Mouse (Mus musculus): ENCODE results near the gene Mst1r. TPM values are rescaled to one million over a fixed set of nuclear protein-coding genes. Genes with fewer than 3 reads are reported as not detected.

Gene Mst1r
- 2.9 and 3.4 TPM in 2 replicates for polyA plus RNA-seq (2015; fragmentation: Nextera tagmentation; extraction: Ambion mirVana)

- Histone ChIP-seq H3K36me3 (peaks cover 15% of the 10 kb centered on the region), H3K4me2 (peak within 1 kb of the TSS; percentile 58), H3K27me3 (peaks cover 13% of the 10 kb centered on the region), H3K27ac (replicated peaks) (peak within 1 kb of the TSS; percentile 28; the same call in 1 of the 2 replicates), H3K4me1 (replicated peaks) (peaks cover 35% of the 10 kb centered on the region), H3K9me3 (no peaks in the 10 kb centered on the region), H3K4me3 (peak within 1 kb of the TSS; percentile 32), H3K9ac (peak within 1 kb of the TSS; percentile 60)
- 21% methylated on average over 19 of the region's 19 CpGs for WGBS
- ATAC-seq (ENCODE audit: low read depth) = peak; percentile 60; the same call in 1 of the 2 replicates
These were observed at the start of gene Mst1r for GRCm38 (mm10) chr9:107906252-107906966. TSS of gene Mst1r (plus strand) at chr9:107906873.

- Histone ChIP-seq H3K4me1 (replicated peaks) (no peaks in the 10 kb centered on the region), H3K36me3 (peaks cover 28% of the 10 kb centered on the region), H3K9me3 (no peaks in the 10 kb centered on the region), H3K4me3 (no peak overlapping the region), H3K27me3 (no peaks in the 10 kb centered on the region), H3K4me2 (no peak overlapping the region), H3K9ac (no peak overlapping the region), H3K27ac (replicated peaks) (no peak overlapping the region)
- no peak for ATAC-seq (ENCODE audit: low read depth)
- 93% methylated on average over 3 of the region's 3 CpGs for WGBS
These were observed 48.3 kb upstream of the Mst1r start for GRCm38 (mm10) chr9:107858343-107858742.

GRCm38 (mm10) chr9:107864493-107864892, 42.2 kb upstream of the Mst1r start:
- Histone ChIP-seq H3K36me3 (peaks cover 24% of the 10 kb centered on the region), H3K27me3 (no peaks in the 10 kb centered on the region), H3K4me1 (replicated peaks) (peaks cover 3% of the 10 kb centered on the region), H3K9ac (no peak overlapping the region), H3K27ac (replicated peaks) (no peak overlapping the region), H3K4me2 (no peak overlapping the region), H3K9me3 (no peaks in the 10 kb centered on the region), H3K4me3 (no peak overlapping the region)
- 80% methylated on average over 1 of the region's 1 CpGs for WGBS
- ATAC-seq (ENCODE audit: low read depth) = no peak

GRCm38 (mm10) chr9:107866081-107866480, 40.6 kb upstream of the Mst1r start:
- ATAC-seq (ENCODE audit: low read depth) = no peak
- 96% methylated on average over 2 of the region's 2 CpGs for WGBS

GRCm38 (mm10) chr9:107872350-107873098, 34.1 kb upstream of the Mst1r start:
- H3K27me3 ChIP-seq = no peaks in the 10 kb centered on the region
- peak overlapping the region; percentile 96 for H3K27ac ChIP-seq (replicated peaks)
- under 1% methylated on average over 79 of the region's 80 CpGs for WGBS

More at GRCm38 (mm10) chr9:107866081-107866480, 40.6 kb upstream of the Mst1r start:
- no peak overlapping the region for H3K4me3 ChIP-seq
- H3K36me3 ChIP-seq = peaks cover 21% of the 10 kb centered on the region; the same call in 1 of the 2 replicates
- H3K4me1 ChIP-seq (replicated peaks) = peaks cover 8% of the 10 kb centered on the region
- H3K27me3 ChIP-seq = no peaks in the 10 kb centered on the region
- no peak overlapping the region for H3K4me2 ChIP-seq
- H3K27ac ChIP-seq (replicated peaks) = no peak overlapping the region
- H3K9me3 ChIP-seq = no peaks in the 10 kb centered on the region
- H3K9ac ChIP-seq = no peak overlapping the region

GRCm38 (mm10) chr9:107873137-107873536, 33.5 kb upstream of the Mst1r start, which contains the start of gene Rbm6:
TSS of gene Rbm6 (minus strand) at chr9:107873237.
- Histone ChIP-seq H3K36me3 (0 out of 2 replicates have a peak, but pooled peaks cover 8% of the 10 kb centered on the region), H3K27ac (replicated peaks) (peak within 1 kb of the TSS; percentile 96), H3K9me3 (no peaks in the 10 kb centered on the region), H3K4me3 (peak within 1 kb of the TSS; percentile 80), H3K27me3 (no peaks in the 10 kb centered on the region), H3K4me1 (replicated peaks) (peaks cover 23% of the 10 kb centered on the region), H3K4me2 (peak within 1 kb of the TSS; percentile 79), H3K9ac (peak within 1 kb of the TSS; percentile 97)
- ATAC-seq (ENCODE audit: low read depth) = 0 out of 2 replicates have a peak, but pooled peaks have one; percentile 0
- WGBS = 12% methylated on average over 14 of the region's 14 CpGs

More at GRCm38 (mm10) chr9:107872350-107873098, 34.1 kb upstream of the Mst1r start:
- H3K9me3 ChIP-seq = no peaks in the 10 kb centered on the region
- 0 out of 2 replicates have a peak, but pooled peaks cover 8% of the 10 kb centered on the region for H3K36me3 ChIP-seq
- H3K4me2 ChIP-seq = peak overlapping the region; percentile 79
- H3K9ac ChIP-seq = peak overlapping the region; percentile 97
- H3K4me1 ChIP-seq (replicated peaks) = peaks cover 23% of the 10 kb centered on the region
- peak overlapping the region; percentile 80 for H3K4me3 ChIP-seq
- ATAC-seq (ENCODE audit: low read depth) = peak; percentile 99

- Histone ChIP-seq H3K4me2 (no peak overlapping the region), H3K9ac (no peak overlapping the region), H3K27ac (replicated peaks) (no peak overlapping the region), H3K4me1 (replicated peaks) (no peaks in the 10 kb centered on the region), H3K9me3 (no peaks in the 10 kb centered on the region), H3K36me3 (no peaks in the 10 kb centered on the region), H3K4me3 (no peak overlapping the region), H3K27me3 (peaks cover 10% of the 10 kb centered on the region)
- WGBS = 67% methylated on average over 4 of the region's 4 CpGs
- no peak for ATAC-seq (ENCODE audit: low read depth)
These were observed 26.3 kb upstream of the Mst1r start for GRCm38 (mm10) chr9:107880411-107880810.

GRCm38 (mm10) chr9:107887804-107888266, 18.8 kb upstream of the Mst1r start, which contains the start of gene Mon1a:
TSS of gene Mon1a (plus strand) at chr9:107888151.
- H3K36me3 ChIP-seq = no peaks in the 10 kb centered on the region
- no peaks in the 10 kb centered on the region for H3K9me3 ChIP-seq
- H3K4me1 ChIP-seq (replicated peaks) = peaks cover 19% of the 10 kb centered on the region
- peak; percentile 97 for ATAC-seq (ENCODE audit: low read depth)
- peak within 1 kb of the TSS; percentile 77 for H3K27ac ChIP-seq (replicated peaks)
- H3K4me2 ChIP-seq = peak within 1 kb of the TSS; percentile 81
- WGBS = under 1% methylated on average over 28 of the region's 28 CpGs
- H3K27me3 ChIP-seq = peaks cover 22% of the 10 kb centered on the region
- peak within 1 kb of the TSS; percentile 73 for H3K4me3 ChIP-seq
- peak within 1 kb of the TSS; percentile 82 for H3K9ac ChIP-seq

- ATAC-seq (ENCODE audit: low read depth) = peak; percentile 76
- Histone ChIP-seq H3K27ac (replicated peaks) (peak overlapping the region; percentile 77), H3K36me3 (no peaks in the 10 kb centered on the region), H3K27me3 (peaks cover 22% of the 10 kb centered on the region), H3K9ac (peak overlapping the region; percentile 82), H3K4me3 (peak overlapping the region; percentile 73), H3K4me1 (replicated peaks) (peaks cover 19% of the 10 kb centered on the region), H3K9me3 (no peaks in the 10 kb centered on the region), H3K4me2 (peak overlapping the region; percentile 81)
- under 1% methylated on average over 18 of the region's 18 CpGs for WGBS
These were observed 18.3 kb upstream of the Mst1r start for GRCm38 (mm10) chr9:107888267-107888850.

GRCm38 (mm10) chr9:107890260-107890659, 16.4 kb upstream of the Mst1r start:
- Histone ChIP-seq H3K4me3 (no peak overlapping the region), H3K27ac (replicated peaks) (no peak overlapping the region), H3K4me2 (no peak overlapping the region), H3K4me1 (replicated peaks) (peaks cover 19% of the 10 kb centered on the region), H3K36me3 (no peaks in the 10 kb centered on the region), H3K9me3 (no peaks in the 10 kb centered on the region), H3K9ac (no peak overlapping the region), H3K27me3 (peaks cover 12% of the 10 kb centered on the region)
- no peak for ATAC-seq (ENCODE audit: low read depth)
- WGBS = 91% methylated on average over 6 of the region's 6 CpGs

- H3K4me1 ChIP-seq (replicated peaks) = peaks cover 19% of the 10 kb centered on the region
- WGBS = 93% methylated on average over 1 of the region's 1 CpGs
- H3K27me3 ChIP-seq = peaks cover 11% of the 10 kb centered on the region
- H3K4me3 ChIP-seq = no peak overlapping the region
- H3K4me2 ChIP-seq = no peak overlapping the region
- H3K27ac ChIP-seq (replicated peaks) = no peak overlapping the region
- H3K36me3 ChIP-seq = 0 out of 2 replicates have a peak, but pooled peaks cover 3% of the 10 kb centered on the region
- H3K9ac ChIP-seq = no peak overlapping the region
- no peaks in the 10 kb centered on the region for H3K9me3 ChIP-seq
- ATAC-seq (ENCODE audit: low read depth) = no peak
These were observed 15.7 kb upstream of the Mst1r start for GRCm38 (mm10) chr9:107891023-107891422.
